Mouse (Mus musculus) olfactory bulb, adult 2 months (tissue): ENCODE measurements around the gene 6030452D12Rik.

ENCODE experiments used
- CTCF ChIP-seq: fragments of 200-500 bp; IDR thresholded peaks from 2 replicates; pipeline ENCODE4 v1.5.1; 2012; ENCODE audit warnings: low read depth, mild to moderate bottlenecking, low read length, moderate library complexity; ENCODE audit not compliant: insufficient read depth
- POLR2A ChIP-seq: fragments of 200-500 bp; IDR thresholded peaks from 2 replicates; pipeline ENCODE4 v1.6.1; 2012; ENCODE audit warnings: mild to moderate bottlenecking, low read depth, low read length, moderate library complexity; ENCODE audit not compliant: insufficient read depth

GRCm38 (mm10) chr8:106534449-106534848 lies 34.1 kb downstream of the 6030452D12Rik start:
- no peak for TF ChIP-seq CTCF
- TF ChIP-seq POLR2A: no peak
